8 mouse cellular contexts compared by ENCODE assay signal in the genomic region with DNA sequence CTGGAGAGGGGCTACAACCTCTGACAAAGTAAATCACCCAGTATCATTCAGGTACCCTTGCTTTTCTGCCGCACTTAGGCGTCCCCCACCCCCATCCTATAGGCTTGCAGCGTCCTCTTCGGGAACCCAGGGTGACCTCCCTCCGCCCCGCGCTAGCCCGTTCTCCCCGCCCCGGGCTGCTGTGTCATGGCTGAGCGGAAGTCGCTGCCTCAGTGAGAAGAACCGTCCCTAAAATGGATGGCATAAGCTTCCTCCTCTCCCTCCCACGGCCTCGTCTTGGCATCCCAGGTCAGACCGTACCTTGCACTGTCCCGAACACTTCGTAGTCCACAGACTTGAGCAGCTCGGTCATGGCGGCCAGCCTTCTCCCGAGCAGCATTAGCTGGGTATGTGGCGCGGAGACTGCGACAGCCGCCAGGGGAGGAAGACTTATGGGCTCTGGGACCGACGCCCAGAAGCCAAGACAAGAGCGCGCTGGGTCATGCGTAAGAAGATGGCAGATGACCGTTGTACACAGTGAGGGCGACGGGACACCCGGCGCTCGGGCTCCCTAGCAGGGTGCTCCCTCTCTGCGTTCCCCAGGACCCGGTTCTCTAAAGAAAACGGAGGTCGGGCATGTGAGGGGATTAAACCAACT. TPM values are rescaled to one million over a fixed set of nuclear protein-coding genes. Genes with fewer than 3 reads are reported as not detected.
DNase-seq lines count a peak whose midpoint lies in the region; ATAC-seq and TF ChIP-seq lines count a peak whose summit lies in the region.

A gene (minus strand): TSS at position 587 of the 637 bp plus-strand sequence.

- peak within 1 kb of the TSS; percentile 81 for H3K4me3 ChIP-seq in E14TG2a.4 (replicated peaks; ENCODE audit: low read length)
- peak within 1 kb of the TSS; percentile 64 for H3K4me3 ChIP-seq in forebrain, embryonic 12.5 days (replicated peaks)
- H3K4me3 ChIP-seq in heart, embryonic 16.5 days (ENCODE audit: low read length): peak within 1 kb of the TSS; percentile 65
- peak within 1 kb of the TSS; percentile 67 for H3K4me3 ChIP-seq in liver, embryonic 13.5 days (replicated peaks)
- peak within 1 kb of the TSS; percentile 42 for H3K4me3 ChIP-seq in stomach, embryonic 14.5 days (ENCODE audit: low read depth, low read length)

- ATAC-seq in forebrain, embryonic 12.5 days (ENCODE audit: low FRiP score): peak; percentile 96
- ATAC-seq in heart, embryonic 16.5 days (replicated peaks; ENCODE audit: extremely low read depth, insufficient read depth, low FRiP score): peak; percentile 98
- peak; percentile 99 for ATAC-seq in liver, embryonic 13.5 days (ENCODE audit: low read depth)
- ATAC-seq in stomach, embryonic 14.5 days (ENCODE audit: insufficient number of reproducible peaks, insufficient read depth, low FRiP score, low read depth): peak; percentile 93

- TF ChIP-seq CTCF in E14TG2a.4 (conservative IDR thresholded peaks at IDR 0.05; ENCODE audit: low read length): no peak

- peak within 1 kb of the TSS; percentile 74 for H3K27ac ChIP-seq in forebrain, embryonic 12.5 days
- H3K27ac ChIP-seq in heart, embryonic 16.5 days (ENCODE audit: low read length): peak within 1 kb of the TSS; percentile 90
- peak within 1 kb of the TSS; percentile 83 for H3K27ac ChIP-seq in liver, embryonic 13.5 days
- H3K27ac ChIP-seq in stomach, embryonic 14.5 days (ENCODE audit: low read length): peak within 1 kb of the TSS; percentile 40; the same call in 1 of the 2 replicates

- DNase-seq in c-Kit-positive CD71-positive TER-119-positive erythroid progenitor cells, embryonic 14.5 days (ENCODE audit: low spot score): peak; percentile 84
- DNase-seq in kidney, postnatal 25 days: peak; percentile 87 to 93
- DNase-seq in liver, embryonic 13.5 days: peak; percentile 84
- DNase-seq in natural killer cell, adult 2 months (ENCODE audit: low spot score in 2 of 2): peak; percentile 76 to 79

- H3K27me3 ChIP-seq in E14TG2a.4 (ENCODE audit: insufficient read depth, low read length): no peaks in the 10 kb centered on the region
- H3K27me3 ChIP-seq in forebrain, embryonic 12.5 days: no peaks in the 10 kb centered on the region
- H3K27me3 ChIP-seq in heart, embryonic 16.5 days (ENCODE audit: control insufficient read depth, insufficient read depth, low read length): no peaks in the 10 kb centered on the region
- no peaks in the 10 kb centered on the region for H3K27me3 ChIP-seq in liver, embryonic 13.5 days
- H3K27me3 ChIP-seq in stomach, embryonic 14.5 days (ENCODE audit: control insufficient read depth, insufficient read depth, low read length): no peaks in the 10 kb centered on the region

- no peaks in the 10 kb centered on the region for H3K9me3 ChIP-seq in E14TG2a.4 (ENCODE audit: low read length)
- H3K9me3 ChIP-seq in forebrain, embryonic 12.5 days: no peaks in the 10 kb centered on the region
- no peaks in the 10 kb centered on the region for H3K9me3 ChIP-seq in heart, embryonic 16.5 days (replicated peaks; ENCODE audit: control insufficient read depth, low read length)
- no peaks in the 10 kb centered on the region for H3K9me3 ChIP-seq in liver, embryonic 13.5 days (replicated peaks)
- no peaks in the 10 kb centered on the region for H3K9me3 ChIP-seq in stomach, embryonic 14.5 days (ENCODE audit: control insufficient read depth, low read depth, low read length)

- under 1% methylated on average over 40 of the region's 40 CpGs for WGBS in forebrain, embryonic 12.5 days
- under 1% methylated on average over 40 of the region's 40 CpGs for WGBS in heart, embryonic 16.5 days
- under 1% methylated on average over 40 of the region's 40 CpGs for WGBS in liver, embryonic 13.5 days (ENCODE audit: insufficient replicate concordance)
- under 1% methylated on average over 40 of the region's 40 CpGs for WGBS in stomach, embryonic 14.5 days

- no peaks in the 10 kb centered on the region for H3K36me3 ChIP-seq in E14TG2a.4 (ENCODE audit: insufficient read depth, low read length)
- no peaks in the 10 kb centered on the region for H3K36me3 ChIP-seq in forebrain, embryonic 12.5 days (replicated peaks)
- H3K36me3 ChIP-seq in heart, embryonic 16.5 days (ENCODE audit: control insufficient read depth, insufficient read depth): no peaks in the 10 kb centered on the region
- H3K36me3 ChIP-seq in liver, embryonic 13.5 days: no peaks in the 10 kb centered on the region
- no peaks in the 10 kb centered on the region for H3K36me3 ChIP-seq in stomach, embryonic 14.5 days (ENCODE audit: control insufficient read depth, insufficient read depth, low read length)

- H3K4me2 ChIP-seq in forebrain, embryonic 12.5 days: peak within 1 kb of the TSS; percentile 64
- peak within 1 kb of the TSS; percentile 74 for H3K4me2 ChIP-seq in heart, embryonic 16.5 days (ENCODE audit: low read depth, low read length)
- H3K4me2 ChIP-seq in liver, embryonic 13.5 days: peak within 1 kb of the TSS; percentile 74
- peak within 1 kb of the TSS; percentile 35 for H3K4me2 ChIP-seq in stomach, embryonic 14.5 days (replicated peaks; ENCODE audit: low read depth, low read length)

- peak within 1 kb of the TSS; percentile 71 for H3K9ac ChIP-seq in forebrain, embryonic 12.5 days
- peak within 1 kb of the TSS; percentile 80 for H3K9ac ChIP-seq in heart, embryonic 16.5 days (ENCODE audit: low read length)
- H3K9ac ChIP-seq in liver, embryonic 13.5 days: peak within 1 kb of the TSS; percentile 78
- H3K9ac ChIP-seq in stomach, embryonic 14.5 days (replicated peaks; ENCODE audit: low read depth, low read length): peak within 1 kb of the TSS; percentile 22

- 0 out of 2 replicates have a peak, but pooled peaks cover 5% of the 10 kb centered on the region for H3K4me1 ChIP-seq in E14TG2a.4 (replicated peaks; ENCODE audit: low read depth, low read length)
- no peaks in the 10 kb centered on the region for H3K4me1 ChIP-seq in forebrain, embryonic 12.5 days
- H3K4me1 ChIP-seq in heart, embryonic 16.5 days (ENCODE audit: control insufficient read depth, insufficient read depth, low read length): no peaks in the 10 kb centered on the region
- H3K4me1 ChIP-seq in liver, embryonic 13.5 days (replicated peaks): peaks cover 3% of the 10 kb centered on the region; the same call in 1 of the 2 replicates
- H3K4me1 ChIP-seq in stomach, embryonic 14.5 days (ENCODE audit: control insufficient read depth, insufficient read depth, low read length): no peaks in the 10 kb centered on the region

RNA-seq across cellular contexts. Expression of the gene that starts here (rescaled TPM):
- polyA plus RNA-seq in forebrain, embryonic 12.5 days (2016; fragmentation: Nextera tagmentation; extraction: Ambion mirVana): 6.2 and 9.4 TPM in 2 replicates
- polyA plus RNA-seq in heart, embryonic 16.5 days (2015; fragmentation: Nextera tagmentation; extraction: Ambion mirVana): 26.5 and 35.9 TPM in 2 replicates
- 6.0 and 6.8 TPM in 2 replicates for polyA plus RNA-seq in liver, embryonic 13.5 days (2015; fragmentation: Nextera tagmentation; extraction: Ambion mirVana)
- polyA plus RNA-seq in stomach, embryonic 14.5 days (2014; fragmentation: Nextera tagmentation; extraction: Ambion mirVana): 14.4 and 15.2 TPM in 2 replicates

Comparison
In these comparisons a context has a peak if more than half of its experiments do, and no peak if none do; other contexts are left out.
1. Peak in every context shown above with its lines: DNase-seq, ATAC-seq, H3K4me3 ChIP-seq and H3K27ac ChIP-seq.
2. H3K27ac ChIP-seq: peak in every context shown above with its lines; median percentile 90 in heart, embryonic 16.5 days; 83 in liver, embryonic 13.5 days; 74 in forebrain, embryonic 12.5 days; 40 in stomach, embryonic 14.5 days.
3. H3K9ac ChIP-seq: peak in every context shown above with its lines; median percentile 80 in heart, embryonic 16.5 days; 78 in liver, embryonic 13.5 days; 71 in forebrain, embryonic 12.5 days; 22 in stomach, embryonic 14.5 days.